Mouse (Mus musculus) hindbrain, embryonic 11.5 days (tissue): ENCODE data around the gene Shisa6. TPM values are rescaled to one million over a fixed set of nuclear protein-coding genes. Genes with fewer than 3 reads are reported as not detected.
"Not testable (repeated sequence)": the region's sequence is repeated elsewhere in the genome, so short reads cannot be mapped to it uniquely, and the experiment has no call there.

Source experiments
- ATAC-seq: fragments of 200-750 bp; cut with Nextera tagmentation; 2 replicates; pipeline ENCODE4 v1.8.0; 2017; ENCODE audit warnings: mild to moderate bottlenecking, moderate TSS enrichment, moderate library complexity; ENCODE audit not compliant: low FRiP score
- DNase-seq: peaks from one replicate; pipeline ENCODE4 v3.0.0-alpha.2; 2015; ENCODE audit warnings: low spot score
- H3K27ac ChIP-seq: fragments of 300-500 bp; sonication (generic); 2 replicates; pipeline ENCODE4 v1.5.1; 2014; ENCODE audit warnings: mild to moderate bottlenecking, low read depth, low read length
- H3K27me3 ChIP-seq: fragments of 300-500 bp; sonication (generic); 2 replicates; pipeline ENCODE4 v1.6.1; 2014; ENCODE audit warnings: mild to moderate bottlenecking, low read length, moderate library complexity, mixed read lengths; ENCODE audit not compliant: control insufficient read depth, insufficient read depth
- H3K36me3 ChIP-seq: fragments of 300-500 bp; sonication (generic); 2 replicates; pipeline ENCODE4 v1.6.1; 2014; ENCODE audit warnings: mild to moderate bottlenecking, low read length, moderate library complexity, mixed read lengths; ENCODE audit not compliant: control insufficient read depth, insufficient read depth
- H3K4me1 ChIP-seq: fragments of 300-500 bp; sonication (generic); replicated peaks from 2 replicates; pipeline ENCODE4 v1.6.1; 2014; ENCODE audit warnings: low read length, mixed read lengths; ENCODE audit not compliant: control insufficient read depth, insufficient read depth
- H3K4me2 ChIP-seq: fragments of 300-500 bp; sonication (generic); replicated peaks from 2 replicates; pipeline ENCODE4 v1.6.1; 2014; ENCODE audit warnings: mild to moderate bottlenecking, low read depth, low read length
- H3K4me3 ChIP-seq: fragments of 300-500 bp; sonication (generic); 2 replicates; pipeline ENCODE4 v1.5.1; 2014; ENCODE audit warnings: low read depth, low read length
- H3K9ac ChIP-seq: fragments of 300-500 bp; sonication (generic); 2 replicates; pipeline ENCODE4 v1.6.1; 2014; ENCODE audit warnings: low read depth, low read length
- H3K9me3 ChIP-seq: fragments of 300-500 bp; sonication (generic); 2 replicates; pipeline ENCODE4 v1.6.1; 2016; ENCODE audit warnings: low read length; ENCODE audit not compliant: control insufficient read depth
- WGBS: fragments of 180-500 bp; shearing (Covaris S2); extraction: QIAGEN DNeasy Blood & Tissue Kit; methylation state at CpG from one replicate; pipeline ENCODE4 v1.1.7; 2014; 5-methylcytosine and 5-hydroxymethylcytosine counted together
- polyA plus RNA-seq: library from polyadenylated mRNA; unstranded; fragments of >200 nt; fragmentation: Nextera tagmentation; extraction: Ambion mirVana; gene quantifications from 2 replicates; pipeline ENCODE4 v1.2.1, GENCODE M21; 2014

The Shisa6 gene
- polyA plus RNA-seq, 1 experiment from 2014 or later: 1.4 TPM

DNA sequence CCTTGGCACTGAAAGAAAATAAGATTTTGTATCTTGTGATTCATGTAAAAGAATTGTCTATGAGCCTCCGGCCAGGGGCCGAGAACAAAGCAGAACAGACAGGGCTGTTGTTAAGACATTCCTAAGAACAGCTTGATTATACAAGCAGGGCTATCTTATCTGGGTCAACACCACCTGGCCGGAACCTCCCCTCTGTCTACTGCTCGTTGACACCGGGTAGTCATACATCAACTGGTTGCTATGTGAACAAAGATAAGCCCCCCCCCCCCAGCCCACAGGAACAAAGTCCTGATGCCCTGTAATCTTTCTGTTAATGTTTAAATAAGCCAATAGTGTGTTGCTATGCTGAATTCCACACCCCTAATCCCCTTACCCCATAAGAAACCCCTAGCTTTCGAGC lies 117.0 kb downstream of the Shisa6 start:
- not testable (repeated sequence) for DNase-seq, H3K9me3 ChIP-seq, H3K27ac ChIP-seq, H3K4me3 ChIP-seq, H3K27me3 ChIP-seq, H3K4me1 ChIP-seq, H3K9ac ChIP-seq, H3K4me2 ChIP-seq, ATAC-seq, H3K36me3 ChIP-seq
- 94% methylated on average over 6 of the region's 6 CpGs for WGBS

- DNase-seq: peak; percentile 17
- no peaks in the 10 kb centered on the region for H3K36me3 ChIP-seq
- H3K27ac ChIP-seq: no peak overlapping the region
- H3K9ac ChIP-seq: no peak overlapping the region
- H3K27me3 ChIP-seq: no peaks in the 10 kb centered on the region
- no peak overlapping the region for H3K4me2 ChIP-seq
- no peak for ATAC-seq
- WGBS: 57% methylated on average over 7 of the region's 7 CpGs
- H3K4me3 ChIP-seq: no peak overlapping the region
- H3K9me3 ChIP-seq: no peaks in the 10 kb centered on the region
- no peaks in the 10 kb centered on the region for H3K4me1 ChIP-seq
Observed at GRCm38 (mm10) chr11:66400036-66400435, 125.7 kb downstream of the Shisa6 start.

DNA sequence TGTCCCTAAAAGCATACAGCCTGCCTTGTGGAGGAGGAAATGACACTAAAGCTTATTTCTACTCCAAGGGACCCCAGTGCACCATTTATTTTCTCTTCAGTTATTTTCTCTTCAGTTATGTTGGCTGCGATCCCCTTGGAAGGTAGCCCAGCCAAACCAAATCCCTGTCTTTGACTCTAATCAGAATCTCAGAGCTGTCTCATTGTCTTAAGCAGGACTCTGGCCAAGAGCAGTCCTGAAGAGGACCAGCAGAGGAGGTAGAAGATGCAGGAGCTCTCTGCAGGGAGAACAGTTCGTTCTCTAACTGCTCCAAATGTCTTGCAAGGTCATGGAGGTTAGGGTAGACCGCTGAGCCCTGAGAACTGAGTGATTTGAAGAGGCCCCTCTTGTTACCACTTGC lies 138.2 kb downstream of the Shisa6 start:
- Histone ChIP-seq H3K4me1 (no peaks in the 10 kb centered on the region), H3K36me3 (no peaks in the 10 kb centered on the region), H3K9ac (no peak overlapping the region), H3K9me3 (no peaks in the 10 kb centered on the region), H3K27ac (no peak overlapping the region), H3K27me3 (no peaks in the 10 kb centered on the region), H3K4me2 (no peak overlapping the region), H3K4me3 (no peak overlapping the region)
- 75% methylated on average over 3 of the region's 3 CpGs for WGBS
- ATAC-seq: no peak
- DNase-seq: no peak

DNA sequence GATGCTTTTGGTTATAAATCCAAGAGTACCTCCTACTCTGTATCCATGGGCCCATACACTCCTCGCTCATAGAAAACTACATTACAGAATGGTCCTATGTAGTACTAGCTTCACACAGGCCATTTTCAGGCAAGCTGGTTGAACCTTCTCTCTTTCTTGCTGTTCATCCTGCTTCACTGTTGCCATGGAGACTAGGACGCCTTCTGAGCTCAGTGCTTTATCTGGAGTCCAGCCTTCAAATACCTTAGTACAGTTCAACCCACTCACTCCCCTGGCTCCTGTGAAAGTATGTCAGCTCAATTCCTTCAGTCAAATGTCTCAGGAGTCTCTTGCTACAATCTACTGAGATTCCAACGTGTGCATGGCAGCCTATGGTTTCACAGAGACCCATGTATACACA lies 154.0 kb downstream of the Shisa6 start:
- H3K4me2 ChIP-seq: no peak overlapping the region
- no peaks in the 10 kb centered on the region for H3K9me3 ChIP-seq
- H3K27me3 ChIP-seq: no peaks in the 10 kb centered on the region
- no peaks in the 10 kb centered on the region for H3K36me3 ChIP-seq
- H3K4me1 ChIP-seq: no peaks in the 10 kb centered on the region
- H3K9ac ChIP-seq: no peak overlapping the region
- DNase-seq (no peak), ATAC-seq (no peak)
- H3K4me3 ChIP-seq: no peak overlapping the region
- 66% methylated on average over 3 of the region's 3 CpGs for whole genome bisulfite sequencing
- no peak overlapping the region for H3K27ac ChIP-seq

GRCm38 (mm10) chr11:66369764-66370163 lies 156.0 kb downstream of the Shisa6 start:
- Histone ChIP-seq H3K36me3 (no peaks in the 10 kb centered on the region), H3K4me1 (no peaks in the 10 kb centered on the region), H3K4me2 (no peak overlapping the region), H3K27ac (no peak overlapping the region), H3K27me3 (no peaks in the 10 kb centered on the region), H3K9ac (no peak overlapping the region), H3K9me3 (no peaks in the 10 kb centered on the region), H3K4me3 (no peak overlapping the region)
- DNase-seq: no peak
- ATAC-seq: no peak
- WGBS: 89% methylated on average over 4 of the region's 4 CpGs

GRCm38 (mm10) chr11:66366809-66367685 lies 158.7 kb downstream of the Shisa6 start:
- Histone ChIP-seq H3K9ac (no peak overlapping the region), H3K4me2 (no peak overlapping the region), H3K4me1 (no peaks in the 10 kb centered on the region), H3K27ac (no peak overlapping the region), H3K4me3 (no peak overlapping the region), H3K27me3 (no peaks in the 10 kb centered on the region), H3K36me3 (no peaks in the 10 kb centered on the region), H3K9me3 (no peaks in the 10 kb centered on the region)
- no peak for ATAC-seq
- WGBS: 71% methylated on average over 8 of the region's 8 CpGs
- no peak for DNase-seq

- H3K27me3 ChIP-seq: no peaks in the 10 kb centered on the region
- H3K36me3 ChIP-seq: no peaks in the 10 kb centered on the region
Observed at GRCm38 (mm10) chr11:66359811-66360210, 166.0 kb downstream of the Shisa6 start.

GRCm38 (mm10) chr11:66344822-66345221 lies 180.9 kb downstream of the Shisa6 start:
- ATAC-seq: no peak
- WGBS: 73% methylated on average over 3 of the region's 3 CpGs
- Histone ChIP-seq H3K4me1 (no peaks in the 10 kb centered on the region), H3K27me3 (no peaks in the 10 kb centered on the region), H3K27ac (no peak overlapping the region), H3K9ac (no peak overlapping the region), H3K9me3 (no peaks in the 10 kb centered on the region), H3K36me3 (no peaks in the 10 kb centered on the region), H3K4me3 (no peak overlapping the region), H3K4me2 (no peak overlapping the region)
- DNase-seq: no peak

More at GRCm38 (mm10) chr11:66359811-66360210, 166.0 kb downstream of the Shisa6 start:
- no peak overlapping the region for H3K4me3 ChIP-seq
- no peak overlapping the region for H3K9ac ChIP-seq
- no peaks in the 10 kb centered on the region for H3K9me3 ChIP-seq
- no peaks in the 10 kb centered on the region for H3K4me1 ChIP-seq
- DNase-seq (no peak), ATAC-seq (no peak)
- no peak overlapping the region for H3K4me2 ChIP-seq
- WGBS: 93% methylated on average over 1 of the region's 1 CpGs
- H3K27ac ChIP-seq: no peak overlapping the region

GRCm38 (mm10) chr11:66336313-66336712 lies 189.5 kb downstream of the Shisa6 start:
- H3K27me3 ChIP-seq: no peaks in the 10 kb centered on the region
- H3K9ac ChIP-seq: no peak overlapping the region
- H3K4me1 ChIP-seq: no peaks in the 10 kb centered on the region
- H3K4me2 ChIP-seq: no peak overlapping the region
- H3K4me3 ChIP-seq: no peak overlapping the region
- H3K27ac ChIP-seq: no peak overlapping the region
- DNase-seq (no peak), ATAC-seq (no peak)
- no peaks in the 10 kb centered on the region for H3K36me3 ChIP-seq
- no peaks in the 10 kb centered on the region for H3K9me3 ChIP-seq
